Mouse (Mus musculus): ENCODE measurements around the gene Olfr1217.
"Not testable (repeated sequence)": the region's sequence is repeated elsewhere in the genome, so short reads cannot be mapped to it uniquely, and the experiment has no call there.

Olfr1217 gene

GRCm38 (mm10) chr2:89031965-89032364 lies at the start of gene Olfr1217:
TSS of gene Olfr1217 (minus strand) at chr2:89032065.
- DNase-seq, result no peak

DNA sequence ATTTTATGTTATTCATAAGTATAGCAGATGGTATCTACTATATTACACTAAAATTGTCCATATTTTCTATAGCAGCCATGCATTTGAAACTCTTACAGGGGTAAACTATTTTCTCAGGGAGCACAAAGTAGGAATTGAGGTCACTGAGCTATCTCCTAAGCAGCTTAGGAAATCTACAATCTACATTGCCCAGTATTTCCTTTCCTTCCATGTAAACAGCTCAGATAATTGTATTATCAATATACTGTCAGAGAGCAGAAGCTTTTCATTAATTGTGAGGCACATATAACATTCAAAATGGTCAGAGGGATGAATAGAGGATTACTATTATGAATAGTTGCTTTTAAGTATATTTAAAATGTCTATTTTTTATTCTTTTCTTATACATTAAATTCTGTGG lies 49.6 kb upstream of the Olfr1217 start:
- no peak for DNase-seq

DNA sequence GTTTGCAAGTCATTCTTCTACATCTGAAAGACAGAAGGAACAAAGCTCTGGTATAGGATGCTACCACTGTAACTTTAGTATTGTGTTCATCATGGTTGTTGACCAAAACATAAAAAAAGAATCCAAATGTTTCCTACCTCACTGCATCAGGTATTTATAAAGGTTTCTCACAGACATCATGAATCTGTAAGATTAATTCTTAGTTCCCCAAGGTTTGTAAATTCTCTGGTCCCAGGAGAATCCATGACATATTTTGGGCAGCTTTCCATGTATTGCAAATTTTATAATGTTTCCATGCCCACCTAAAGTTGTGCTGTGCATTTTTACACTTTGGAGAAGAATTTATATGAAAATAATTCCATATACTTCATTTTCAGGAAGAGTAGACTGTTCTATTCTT lies 29.2 kb upstream of the Olfr1217 start, which contains the start of gene Olfr1218:
TSS of gene Olfr1218 (minus strand) at position 101 of the 400 bp plus-strand sequence.
- DNase-seq, result no peak

GRCm38 (mm10) chr2:89021436-89021835 lies 10.4 kb downstream of the Olfr1217 start:
- not testable (repeated sequence) for DNase-seq

DNA sequence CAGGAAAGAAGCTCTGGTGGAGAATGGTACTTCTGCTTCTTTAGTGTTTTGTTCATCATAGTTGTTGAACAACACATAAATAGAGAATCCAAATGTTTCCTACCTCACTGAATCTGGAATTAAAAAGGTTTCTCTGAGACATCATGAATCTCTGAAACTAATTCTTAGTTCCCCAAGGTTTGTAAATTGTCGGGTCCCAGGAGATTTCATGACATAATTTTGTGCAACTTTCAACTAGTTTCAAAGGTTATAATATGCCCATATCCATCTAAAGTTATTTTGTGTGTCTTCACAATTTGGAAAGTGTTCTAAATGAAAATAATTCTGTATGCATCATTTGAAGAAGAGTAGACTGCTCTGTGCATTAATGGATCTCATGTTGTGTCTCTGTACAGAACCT lies 13.6 kb downstream of the Olfr1217 start, which contains the start of gene Olfr1216:
TSS of gene Olfr1216 (minus strand) at position 101 of the 400 bp plus-strand sequence.
- no peak for DNase-seq

DNA sequence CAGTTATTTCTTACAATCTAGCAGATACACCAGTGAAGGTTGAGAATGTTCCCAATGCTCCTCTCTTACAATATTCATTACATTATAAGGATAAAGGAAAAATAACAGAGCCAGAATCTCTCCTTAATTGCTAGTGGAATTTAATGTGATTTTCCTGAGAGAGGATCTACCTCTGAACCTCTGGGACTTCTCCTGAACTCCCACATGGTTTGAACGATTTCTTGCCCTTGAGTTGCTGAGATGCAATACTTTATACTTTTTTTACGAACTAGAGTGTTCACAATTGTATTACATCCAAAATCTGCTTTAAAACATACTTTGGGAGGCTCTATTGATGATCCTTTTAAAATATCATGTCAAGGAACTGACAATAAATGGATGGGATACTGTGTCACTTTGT lies 25.0 kb downstream of the Olfr1217 start, which contains the start of gene Olfr1215:
TSS of gene Olfr1215 (minus strand) at position 101 of the 400 bp plus-strand sequence.
- DNase-seq, result no peak

GRCm38 (mm10) chr2:88992553-88992952 lies 39.3 kb downstream of the Olfr1217 start, which contains the start of gene Olfr1214:
TSS of gene Olfr1214 (minus strand) at chr2:88992653.
- DNase-seq, result no peak

- no peak for DNase-seq
Measured at GRCm38 (mm10) chr2:88980181-88980580, 51.7 kb downstream of the Olfr1217 start, which contains the start of gene Gm13762. TSS of gene Gm13762 (minus strand) at chr2:88980281.
